Mouse (Mus musculus): Measurements from ENCODE around the gene Pola1.

The Pola1 gene

DNA sequence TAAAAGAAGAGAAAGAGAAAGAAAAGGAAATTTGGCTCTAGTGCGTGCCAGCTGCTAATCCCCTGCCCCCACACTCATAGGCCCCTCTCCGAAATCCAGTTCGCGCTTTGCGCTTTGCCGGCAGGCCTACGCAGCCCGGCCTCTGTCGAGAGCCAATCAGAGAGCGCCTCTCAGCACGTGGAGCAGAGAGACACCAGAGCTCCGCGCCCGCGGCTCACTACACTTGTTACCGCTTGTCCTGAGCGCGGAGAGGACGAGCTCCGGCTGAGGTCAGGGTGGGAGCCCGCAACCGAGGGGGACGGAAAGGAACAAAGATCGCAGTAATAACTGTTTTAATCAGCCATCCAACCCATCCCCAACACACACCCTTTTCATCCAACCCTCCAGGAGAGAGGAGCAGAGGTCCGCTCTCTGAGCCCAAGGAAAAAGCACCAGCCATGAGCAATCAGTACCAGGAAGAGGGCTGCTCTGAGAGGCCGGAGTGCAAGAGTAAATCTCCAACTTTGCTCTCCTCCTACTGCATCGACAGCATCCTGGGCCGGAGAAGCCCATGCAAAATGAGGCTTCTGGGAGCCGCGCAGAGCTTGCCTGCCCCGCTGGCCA, 345.6 kb downstream of the Pola1 start, which contains the start of gene Arx:
TSS of gene Arx (plus strand) at position 155 of the 603 bp plus-strand sequence.
- DNase-seq, result no peak

GRCm38 (mm10) chrX:93285091-93285490, 346.9 kb downstream of the Pola1 start:
- no peak for DNase-seq

GRCm38 (mm10) chrX:93281756-93282155, 350.2 kb downstream of the Pola1 start:
- no peak for DNase-seq

- DNase-seq, result peak; percentile 17
These were observed 350.8 kb downstream of the Pola1 start for GRCm38 (mm10) chrX:93281028-93281723.

DNA sequence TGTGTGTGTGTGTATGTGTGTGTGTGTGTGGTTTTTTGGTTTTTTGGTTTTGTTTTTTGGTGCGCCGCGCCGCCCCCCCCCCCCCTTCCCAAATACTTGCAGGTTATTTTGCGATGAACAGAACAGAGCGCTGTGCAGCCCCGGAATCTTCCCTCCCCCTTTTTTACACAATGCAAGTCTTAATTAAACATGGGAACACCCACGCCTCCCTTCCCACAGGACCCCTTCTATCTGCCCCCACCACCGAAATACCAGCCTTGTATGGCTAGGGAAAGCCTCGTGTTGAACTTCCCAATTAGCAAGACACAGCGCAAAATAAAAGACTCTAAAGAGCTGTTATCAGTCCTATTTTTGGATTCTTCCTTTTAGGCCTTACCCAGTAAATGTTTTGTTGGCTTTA, 352.0 kb downstream of the Pola1 start:
- DNase-seq, result no peak

GRCm38 (mm10) chrX:93275689-93276088, 356.3 kb downstream of the Pola1 start:
- no peak for DNase-seq
